23 mouse cellular contexts compared by ENCODE assay signal in the genomic region with DNA sequence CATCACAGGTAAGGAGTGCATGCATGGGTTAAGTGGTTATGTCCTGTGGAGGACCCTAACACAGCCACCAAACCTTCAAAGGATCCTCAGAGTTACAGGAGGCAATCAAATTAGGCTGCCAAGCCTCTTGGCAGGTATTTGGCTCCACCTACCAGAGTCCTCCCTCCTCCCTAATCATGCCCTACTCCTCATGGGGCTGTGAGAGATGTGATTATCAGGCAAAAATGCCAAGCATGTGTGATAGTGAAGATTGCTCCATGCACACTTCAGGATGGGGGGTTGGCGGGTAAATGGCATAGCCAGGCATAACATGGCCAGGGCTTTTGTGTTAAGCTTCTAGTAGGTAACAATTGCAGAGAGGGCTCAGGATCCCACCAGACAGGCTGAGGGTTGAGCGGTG. TPM values are rescaled to one million over a fixed set of nuclear protein-coding genes. Genes with fewer than 3 reads are reported as not detected.
DNase-seq lines count a peak whose midpoint lies in the region; ATAC-seq lines count a peak whose summit lies in the region.
"Had no signal": no experiment of that assay in that cellular context is flagged by ENCODE, and none has a peak within 500 bp of the region (broad histone marks: within the 10 kb centered on the region; RNA-seq: fewer than 3 reads in every experiment).

No protein-coding gene starts in this region.

- no peaks in the 10 kb centered on the region; the same call in 1 of the 2 replicates for H3K27me3 ChIP-seq in midbrain, embryonic 10.5 days (ENCODE audit: low read depth, poor library complexity, severe bottlenecking)
- no peaks in the 10 kb centered on the region for H3K27me3 ChIP-seq in midbrain, embryonic 14.5 days (ENCODE audit: control insufficient read depth, insufficient read depth, low read length)
- H3K27me3 ChIP-seq in erythroblast, embryonic 14.5 days (ENCODE audit: control insufficient read depth), result no peaks in the 10 kb centered on the region
- H3K27me3 ChIP-seq in liver, embryonic 12.5 days (replicated peaks), result no peaks in the 10 kb centered on the region
- no peaks in the 10 kb centered on the region for H3K27me3 ChIP-seq in hindbrain, embryonic 14.5 days (ENCODE audit: control insufficient read depth, insufficient read depth, low read length)
- H3K27me3 ChIP-seq: embryonic facial prominence, embryonic 12.5 days; kidney, embryonic 15.5 days; limb, embryonic 13.5 days had no signal

- H3K36me3 ChIP-seq in midbrain, embryonic 10.5 days, result peaks cover 16% of the 10 kb centered on the region
- peaks cover 6% of the 10 kb centered on the region; the same call in 1 of the 2 replicates for H3K36me3 ChIP-seq in midbrain, embryonic 14.5 days (ENCODE audit: control insufficient read depth, insufficient read depth, low read length)
- H3K36me3 ChIP-seq in erythroblast, embryonic 14.5 days (ENCODE audit: control insufficient read depth), result no peaks in the 10 kb centered on the region
- H3K36me3 ChIP-seq in liver, embryonic 12.5 days, result no peaks in the 10 kb centered on the region
- H3K36me3 ChIP-seq in hindbrain, embryonic 14.5 days (replicated peaks; ENCODE audit: control insufficient read depth, insufficient read depth), result no peaks in the 10 kb centered on the region
- H3K36me3 ChIP-seq: heart, embryonic 10.5 days had no signal

- H3K9me3 ChIP-seq in midbrain, embryonic 10.5 days (replicated peaks), result no peaks in the 10 kb centered on the region
- no peaks in the 10 kb centered on the region for H3K9me3 ChIP-seq in midbrain, embryonic 14.5 days (ENCODE audit: control insufficient read depth, low read length)
- H3K9me3 ChIP-seq in erythroblast, embryonic 14.5 days (ENCODE audit: control insufficient read depth, low read length), result no peaks in the 10 kb centered on the region
- no peaks in the 10 kb centered on the region for H3K9me3 ChIP-seq in liver, embryonic 12.5 days (replicated peaks)
- H3K9me3 ChIP-seq in hindbrain, embryonic 14.5 days (ENCODE audit: control insufficient read depth, low read length), result no peaks in the 10 kb centered on the region
- H3K9me3 ChIP-seq: embryonic facial prominence, embryonic 12.5 days; heart, embryonic 10.5 days; kidney, embryonic 15.5 days; limb, embryonic 13.5 days had no signal

- DNase-seq in midbrain, embryonic 10.5 days (ENCODE audit: low spot score), result no peak
- DNase-seq in midbrain, embryonic 14.5 days, result no peak
- DNase-seq in cerebellum, postnatal 4 days (ENCODE audit: low spot score in 2 of 2), result no peak
- no peak for DNase-seq in hindbrain, embryonic 14.5 days (ENCODE audit: low spot score)
- no peak for DNase-seq in frontal cortex, postnatal 25 days (ENCODE audit: low spot score in 2 of 2)
- DNase-seq: adrenal gland, postnatal 25 days; cerebellum, adult 9-10 months; forebrain, postnatal 0 days; lung, postnatal 14 days; thymus, adult 2 months had no signal

- no peak overlapping the region for H3K4me3 ChIP-seq in midbrain, embryonic 10.5 days
- no peak overlapping the region for H3K4me3 ChIP-seq in midbrain, embryonic 14.5 days (replicated peaks; ENCODE audit: low read depth, low read length)
- H3K4me3 ChIP-seq in erythroblast, embryonic 14.5 days (replicated peaks), result peak overlapping the region; percentile 57
- no peak overlapping the region for H3K4me3 ChIP-seq in liver, embryonic 12.5 days
- no peak overlapping the region for H3K4me3 ChIP-seq in hindbrain, embryonic 14.5 days (replicated peaks; ENCODE audit: low read length)
- H3K4me3 ChIP-seq: embryonic facial prominence, embryonic 12.5 days; heart, embryonic 10.5 days; kidney, embryonic 15.5 days; limb, embryonic 13.5 days had no signal

- peaks cover 11% of the 10 kb centered on the region for H3K4me1 ChIP-seq in midbrain, embryonic 10.5 days
- H3K4me1 ChIP-seq in midbrain, embryonic 14.5 days (ENCODE audit: control insufficient read depth, insufficient read depth, low read length), result no peaks in the 10 kb centered on the region
- H3K4me1 ChIP-seq in erythroblast, embryonic 14.5 days (ENCODE audit: control insufficient read depth), result peaks cover 100% of the 10 kb centered on the region
- H3K4me1 ChIP-seq in liver, embryonic 12.5 days, result peaks cover 95% of the 10 kb centered on the region
- H3K4me1 ChIP-seq in hindbrain, embryonic 14.5 days (replicated peaks; ENCODE audit: control insufficient read depth, insufficient read depth, low read length), result no peaks in the 10 kb centered on the region

- H3K4me2 ChIP-seq in midbrain, embryonic 14.5 days (ENCODE audit: low read length), result no peak overlapping the region
- H3K4me2 ChIP-seq in liver, embryonic 12.5 days, result peak overlapping the region; percentile 63
- H3K4me2 ChIP-seq in hindbrain, embryonic 14.5 days (replicated peaks), result no peak overlapping the region
- H3K4me2 ChIP-seq: embryonic facial prominence, embryonic 12.5 days; kidney, embryonic 15.5 days; limb, embryonic 13.5 days had no signal

- 0 out of 2 replicates have a peak overlapping the region, but pooled peaks have one; percentile 9 for H3K27ac ChIP-seq in midbrain, embryonic 10.5 days (replicated peaks)
- no peak overlapping the region for H3K27ac ChIP-seq in midbrain, embryonic 14.5 days (replicated peaks; ENCODE audit: low read depth, low read length)
- H3K27ac ChIP-seq in liver, embryonic 12.5 days, result peak overlapping the region; percentile 90
- no peak overlapping the region for H3K27ac ChIP-seq in hindbrain, embryonic 14.5 days
- H3K27ac ChIP-seq: embryonic facial prominence, embryonic 12.5 days; heart, embryonic 10.5 days; kidney, embryonic 15.5 days; limb, embryonic 13.5 days had no signal

- H3K9ac ChIP-seq in midbrain, embryonic 14.5 days (replicated peaks; ENCODE audit: low read length), result no peak overlapping the region
- peak overlapping the region; percentile 48; the same call in 1 of the 2 replicates for H3K9ac ChIP-seq in liver, embryonic 12.5 days
- H3K9ac ChIP-seq in hindbrain, embryonic 14.5 days, result no peak overlapping the region
- H3K9ac ChIP-seq: embryonic facial prominence, embryonic 12.5 days; forebrain, postnatal 0 days; kidney, embryonic 15.5 days; limb, embryonic 13.5 days had no signal

- 90% methylated on average over 2 of the region's 2 CpGs for WGBS in midbrain, embryonic 10.5 days
- 89% methylated on average over 2 of the region's 2 CpGs for WGBS in midbrain, embryonic 14.5 days
- WGBS in liver, embryonic 12.5 days (ENCODE audit: insufficient replicate concordance), result 50% methylated on average over 2 of the region's 2 CpGs
- 86% methylated on average over 2 of the region's 2 CpGs for WGBS in hindbrain, embryonic 14.5 days

- ATAC-seq in midbrain, embryonic 14.5 days (ENCODE audit: low FRiP score, low TSS enrichment), result no peak
- peak; percentile 52 for ATAC-seq in liver, embryonic 12.5 days
- peak; percentile 28 for ATAC-seq in megakaryocyte-erythroid progenitor cell, adult 5-6 weeks (replicated peaks; ENCODE audit: low FRiP score, low TSS enrichment, poor library complexity, severe bottlenecking)
- ATAC-seq in hindbrain, embryonic 14.5 days (ENCODE audit: low FRiP score), result no peak
- ATAC-seq: forebrain, postnatal 0 days had no signal

RNA-seq across cellular contexts. Expression of a gene that starts 13.3 kb away (rescaled TPM):
- 0.56 and 1.1 TPM in 2 replicates for polyA plus RNA-seq in midbrain, embryonic 10.5 days (2016; fragmentation: Nextera tagmentation; extraction: Ambion mirVana)
- 0.22 and 1.3 TPM in 2 replicates for polyA plus RNA-seq in midbrain, embryonic 14.5 days (2014; fragmentation: Nextera tagmentation; extraction: Ambion mirVana)
- 7.5 and 8.6 TPM in 2 replicates for polyA plus RNA-seq in erythroblast, embryonic 14.5 days (2012)
- polyA plus RNA-seq in liver, embryonic 12.5 days (2016; fragmentation: Nextera tagmentation; extraction: Ambion mirVana), result 29.1 and 29.5 TPM in 2 replicates
- 441 and 451 TPM in 2 replicates for total RNA-seq in megakaryocyte-erythroid progenitor cell, adult 5-6 weeks (2014; fragmentation: Nextera tagmentation)
- 409 and 437 TPM in 2 replicates for total RNA-seq in megakaryocyte-erythroid progenitor cell, adult 5-6 weeks (2017)
- 3.6 and 6.5 TPM in 2 replicates for polyA plus RNA-seq in hindbrain, embryonic 14.5 days (2014; fragmentation: Nextera tagmentation; extraction: Ambion mirVana)

RNA-seq across cellular contexts. Expression of a gene that starts 53.1 kb away (rescaled TPM):
- not detected in 2 replicates for polyA plus RNA-seq in midbrain, embryonic 10.5 days (2016; fragmentation: Nextera tagmentation; extraction: Ambion mirVana)
- not detected in 2 replicates for polyA plus RNA-seq in midbrain, embryonic 14.5 days (2014; fragmentation: Nextera tagmentation; extraction: Ambion mirVana)
- polyA plus RNA-seq in erythroblast, embryonic 14.5 days (2012), result not detected in 2 replicates
- not detected in 2 replicates for polyA plus RNA-seq in liver, embryonic 12.5 days (2016; fragmentation: Nextera tagmentation; extraction: Ambion mirVana)
- not detected in 2 replicates for total RNA-seq in megakaryocyte-erythroid progenitor cell, adult 5-6 weeks (2014; fragmentation: Nextera tagmentation)
- not detected in 2 replicates for total RNA-seq in megakaryocyte-erythroid progenitor cell, adult 5-6 weeks (2017)
- not detected in 2 replicates for polyA plus RNA-seq in hindbrain, embryonic 14.5 days (2014; fragmentation: Nextera tagmentation; extraction: Ambion mirVana)
- total RNA-seq: adrenal gland, postnatal 25 days; forebrain, postnatal 0 days; gastrocnemius, adult 18-20 months; layer of hippocampus, postnatal 25 days; left cerebral cortex, postnatal 10 days had no signal
- polyA plus RNA-seq: embryonic facial prominence, embryonic 12.5 days; forebrain, postnatal 0 days; heart, embryonic 10.5 days; heart, postnatal 0 days; hindbrain, embryonic 11.5 days; limb, embryonic 13.5 days; urinary bladder, adult 2 months had no signal

Comparison
In these comparisons a context has a peak if more than half of its experiments do, and no peak if none do; other contexts are left out.
1. H3K27ac ChIP-seq: peak in midbrain, embryonic 10.5 days (single experiment) and liver, embryonic 12.5 days (single experiment); none in midbrain, embryonic 14.5 days (single experiment) and hindbrain, embryonic 14.5 days (single experiment).
2. ATAC-seq: peak in liver, embryonic 12.5 days (single experiment) and megakaryocyte-erythroid progenitor cell, adult 5-6 weeks (single experiment); none in midbrain, embryonic 14.5 days (single experiment) and hindbrain, embryonic 14.5 days (single experiment).